Mouse (Mus musculus) midbrain, embryonic 14.5 days (tissue): ENCODE results near the gene Zfp536. TPM values are rescaled to one million over a fixed set of nuclear protein-coding genes. Genes with fewer than 3 reads are reported as not detected.

Source experiments
- ATAC-seq: fragments of 200-750 bp; cut with Nextera tagmentation; 2 replicates; pipeline ENCODE4 v1.8.0; 2017; ENCODE audit warnings: moderate number of reproducible peaks, moderate library complexity; ENCODE audit not compliant: low FRiP score, low TSS enrichment
- DNase-seq: peaks from one replicate; pipeline ENCODE4 v3.0.0-alpha.2; 2015
- H3K27ac ChIP-seq: fragments of 300-500 bp; sonication (generic); replicated peaks from 2 replicates; pipeline ENCODE4 v1.5.1; 2014; ENCODE audit warnings: mild to moderate bottlenecking, low read depth, low read length, moderate library complexity
- H3K27me3 ChIP-seq: fragments of 300-500 bp; sonication (generic); 2 replicates; pipeline ENCODE4 v1.6.1; 2014; ENCODE audit warnings: low read length, control low read depth, mixed read lengths; ENCODE audit not compliant: control insufficient read depth, insufficient read depth
- H3K36me3 ChIP-seq: fragments of 300-500 bp; sonication (generic); 2 replicates; pipeline ENCODE4 v1.6.1; 2014; ENCODE audit warnings: low read length, control low read depth; ENCODE audit not compliant: control insufficient read depth, insufficient read depth
- H3K4me1 ChIP-seq: fragments of 300-500 bp; sonication (generic); 2 replicates; pipeline ENCODE4 v1.6.1; 2014; ENCODE audit warnings: mild to moderate bottlenecking, antibody characterized with exemption, low read length, control low read depth; ENCODE audit not compliant: control insufficient read depth, insufficient read depth
- H3K4me2 ChIP-seq: fragments of 300-500 bp; sonication (generic); 2 replicates; pipeline ENCODE4 v1.6.1; 2014; ENCODE audit warnings: mild to moderate bottlenecking, low read length, moderate library complexity
- H3K4me3 ChIP-seq: fragments of 300-500 bp; sonication (generic); replicated peaks from 2 replicates; pipeline ENCODE4 v1.5.1; 2014; ENCODE audit warnings: low read depth, low read length
- H3K9ac ChIP-seq: fragments of 300-500 bp; sonication (generic); replicated peaks from 2 replicates; pipeline ENCODE4 v1.6.1; 2014; ENCODE audit warnings: mild to moderate bottlenecking, low read length, moderate library complexity
- H3K9me3 ChIP-seq: fragments of 300-500 bp; sonication (generic); 2 replicates; pipeline ENCODE4 v1.6.1; 2016; ENCODE audit warnings: low read length, control low read depth, mixed read lengths; ENCODE audit not compliant: control insufficient read depth
- WGBS: fragments of 180-500 bp; shearing (Covaris S2); extraction: QIAGEN DNeasy Blood & Tissue Kit; methylation state at CpG from one replicate; pipeline ENCODE4 v1.1.7; 2014; 5-methylcytosine and 5-hydroxymethylcytosine counted together
- polyA plus RNA-seq: library from polyadenylated mRNA; unstranded; fragments of >200 nt; fragmentation: Nextera tagmentation; extraction: Ambion mirVana; gene quantifications from 2 replicates; pipeline ENCODE4 v1.2.1, GENCODE M21; 2014

Gene Zfp536
- polyA plus RNA-seq, 1 experiment from 2014 or later: 38.0 TPM

- Histone ChIP-seq H3K9ac (no peak overlapping the region), H3K36me3 (peaks cover 8% of the 10 kb centered on the region), H3K4me3 (no peak overlapping the region), H3K4me2 (no peak overlapping the region), H3K9me3 (no peaks in the 10 kb centered on the region), H3K27ac (no peak overlapping the region), H3K4me1 (no peaks in the 10 kb centered on the region), H3K27me3 (no peaks in the 10 kb centered on the region)
- no peak for ATAC-seq
- 83% methylated on average over 3 of the region's 3 CpGs for WGBS
- no peak for DNase-seq
Measured at GRCm38 (mm10) chr7:37484946-37485345, 288.5 kb downstream of the Zfp536 start.

GRCm38 (mm10) chr7:37482564-37482963, 290.9 kb downstream of the Zfp536 start:
- no peaks in the 10 kb centered on the region for H3K9me3 ChIP-seq
- no peak overlapping the region for H3K4me3 ChIP-seq
- WGBS: 76% methylated on average over 4 of the region's 4 CpGs
- peaks cover 15% of the 10 kb centered on the region for H3K36me3 ChIP-seq
- no peaks in the 10 kb centered on the region for H3K27me3 ChIP-seq
- DNase-seq: no peak
- no peak overlapping the region for H3K4me2 ChIP-seq
- ATAC-seq: no peak
- H3K27ac ChIP-seq: no peak overlapping the region
- H3K9ac ChIP-seq: no peak overlapping the region
- H3K4me1 ChIP-seq: no peaks in the 10 kb centered on the region

GRCm38 (mm10) chr7:37481165-37481564, 292.3 kb downstream of the Zfp536 start:
- Histone ChIP-seq H3K36me3 (peaks cover 15% of the 10 kb centered on the region), H3K4me1 (no peaks in the 10 kb centered on the region), H3K27ac (no peak overlapping the region), H3K4me2 (no peak overlapping the region), H3K9me3 (no peaks in the 10 kb centered on the region), H3K9ac (no peak overlapping the region), H3K27me3 (no peaks in the 10 kb centered on the region), H3K4me3 (no peak overlapping the region)
- ATAC-seq (no peak), DNase-seq (no peak)
- WGBS: 89% methylated on average over 6 of the region's 6 CpGs

GRCm38 (mm10) chr7:37477309-37477708, 296.1 kb downstream of the Zfp536 start:
- WGBS: 79% methylated on average over 5 of the region's 5 CpGs
- H3K4me3 ChIP-seq: no peak overlapping the region
- H3K4me2 ChIP-seq: no peak overlapping the region
- peaks cover 13% of the 10 kb centered on the region for H3K36me3 ChIP-seq
- no peak overlapping the region for H3K9ac ChIP-seq
- no peaks in the 10 kb centered on the region for H3K9me3 ChIP-seq
- H3K27me3 ChIP-seq: no peaks in the 10 kb centered on the region
- H3K27ac ChIP-seq: no peak overlapping the region
- DNase-seq (no peak), ATAC-seq (no peak)
- no peaks in the 10 kb centered on the region for H3K4me1 ChIP-seq

- Histone ChIP-seq H3K4me1 (no peaks in the 10 kb centered on the region), H3K4me2 (no peak overlapping the region), H3K36me3 (peaks cover 12% of the 10 kb centered on the region), H3K4me3 (no peak overlapping the region), H3K9ac (no peak overlapping the region), H3K27me3 (no peaks in the 10 kb centered on the region), H3K9me3 (no peaks in the 10 kb centered on the region), H3K27ac (no peak overlapping the region)
- WGBS: 73% methylated on average over 2 of the region's 2 CpGs
- DNase-seq (no peak), ATAC-seq (no peak)
Measured at GRCm38 (mm10) chr7:37475485-37475884, 298.0 kb downstream of the Zfp536 start.

GRCm38 (mm10) chr7:37474284-37474683, 299.2 kb downstream of the Zfp536 start:
- H3K4me1 ChIP-seq: no peaks in the 10 kb centered on the region
- H3K4me3 ChIP-seq: no peak overlapping the region
- 85% methylated on average over 8 of the region's 8 CpGs for WGBS
- no peaks in the 10 kb centered on the region for H3K27me3 ChIP-seq
- no peak overlapping the region for H3K27ac ChIP-seq
- ATAC-seq (no peak), DNase-seq (no peak)
- H3K36me3 ChIP-seq: peaks cover under 1% of the 10 kb centered on the region; the same call in 1 of the 2 replicates
- H3K4me2 ChIP-seq: no peak overlapping the region
- H3K9ac ChIP-seq: no peak overlapping the region
- H3K9me3 ChIP-seq: no peaks in the 10 kb centered on the region

- WGBS: 78% methylated on average over 24 of the region's 24 CpGs
- no peak overlapping the region for H3K9ac ChIP-seq
- H3K36me3 ChIP-seq: no peaks in the 10 kb centered on the region
- no peak for DNase-seq
- no peak overlapping the region for H3K4me2 ChIP-seq
- H3K9me3 ChIP-seq: no peaks in the 10 kb centered on the region
- no peaks in the 10 kb centered on the region for H3K4me1 ChIP-seq
- no peak overlapping the region for H3K27ac ChIP-seq
- no peak for ATAC-seq
- no peaks in the 10 kb centered on the region for H3K27me3 ChIP-seq
- H3K4me3 ChIP-seq: no peak overlapping the region
Measured at GRCm38 (mm10) chr7:37473311-37474084, 299.9 kb downstream of the Zfp536 start.

GRCm38 (mm10) chr7:37471726-37472125, 301.7 kb downstream of the Zfp536 start:
- no peak for ATAC-seq
- Histone ChIP-seq H3K9me3 (no peaks in the 10 kb centered on the region), H3K4me2 (no peak overlapping the region), H3K36me3 (no peaks in the 10 kb centered on the region), H3K4me1 (no peaks in the 10 kb centered on the region), H3K27ac (no peak overlapping the region), H3K27me3 (no peaks in the 10 kb centered on the region), H3K9ac (no peak overlapping the region), H3K4me3 (no peak overlapping the region)
- WGBS: 57% methylated on average over 8 of the region's 8 CpGs
- DNase-seq: no peak
